Mouse (Mus musculus): Measurements from ENCODE around the gene Cep57l1. TPM values are rescaled to one million over a fixed set of nuclear protein-coding genes. Genes with fewer than 3 reads are reported as not detected.

The Cep57l1 gene
- polyA plus RNA-seq, 1 experiment = 42.6 TPM

DNA sequence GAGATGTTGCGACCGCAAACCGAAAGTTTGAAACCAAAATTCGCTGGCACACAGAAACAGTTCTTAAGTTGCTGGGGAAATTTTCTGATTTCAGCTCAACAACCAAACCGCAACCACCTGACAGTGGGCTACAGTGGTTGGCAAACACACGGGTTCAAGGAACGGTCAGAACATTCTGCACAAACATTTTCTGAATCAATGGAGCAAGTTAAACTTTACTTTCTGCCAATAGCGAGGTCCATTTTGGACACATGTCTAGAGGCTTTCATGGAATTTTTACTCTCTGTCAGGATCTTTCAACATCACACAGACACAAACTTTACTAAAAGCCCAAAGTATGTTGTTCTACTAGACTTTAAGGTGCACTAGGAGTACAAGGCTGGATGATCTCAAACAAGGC lies 6.2 kb downstream of the Cep57l1 start:
- no peak overlapping the region for H3K9ac ChIP-seq (ENCODE audit: low read depth, poor library complexity, severe bottlenecking)
- TF ChIP-seq CTCF (IDR thresholded peaks at IDR 0.05; ENCODE audit: low read depth, low read length) = no peak
- no peak for TF ChIP-seq POLR2A (IDR thresholded peaks at IDR 0.05; ENCODE audit: insufficient read depth, low read length)
- TF ChIP-seq EP300 (IDR thresholded peaks at IDR 0.05; ENCODE audit: insufficient read depth, low read depth, low read length) = no peak
- H3K27me3 ChIP-seq (ENCODE audit: control insufficient read depth, insufficient read depth, low read length, poor library complexity, severe bottlenecking) = no peaks in the 10 kb centered on the region
- H3K27ac ChIP-seq (ENCODE audit: insufficient read depth, low read length) = no peak overlapping the region
- H3K4me1 ChIP-seq (ENCODE audit: control insufficient read depth, insufficient read depth, low read length) = no peaks in the 10 kb centered on the region
- H3K4me3 ChIP-seq (ENCODE audit: low read depth, low read length) = no peak overlapping the region
- H3K9me3 ChIP-seq (replicated peaks; ENCODE audit: control insufficient read depth, insufficient read depth, low read length, poor library complexity, severe bottlenecking) = peaks cover 73% of the 10 kb centered on the region
- peaks cover 17% of the 10 kb centered on the region for H3K36me3 ChIP-seq (ENCODE audit: control insufficient read depth, insufficient read depth, low read length, poor library complexity, severe bottlenecking)

DNA sequence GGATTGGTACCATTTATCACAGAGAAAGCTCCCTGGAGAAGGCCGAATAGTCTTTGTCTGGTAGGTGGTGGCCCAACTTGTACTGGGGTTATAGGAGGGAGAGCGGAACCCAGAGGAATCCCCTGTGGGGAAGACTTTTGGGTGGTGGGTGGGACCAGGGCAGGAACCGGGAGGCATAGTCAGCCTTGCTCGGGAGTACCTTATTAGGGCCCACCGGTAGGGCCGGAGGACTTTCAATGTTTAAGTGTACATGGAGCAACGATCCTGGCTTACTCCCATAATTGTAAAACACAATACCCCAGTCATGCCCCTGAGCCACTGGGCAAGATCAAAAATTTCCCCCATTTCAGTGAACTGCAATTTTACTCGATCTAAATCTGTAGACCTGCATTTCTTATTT lies 12.4 kb downstream of the Cep57l1 start:
- Histone ChIP-seq H3K4me1 (ENCODE audit: control insufficient read depth, insufficient read depth, low read length) (no peaks in the 10 kb centered on the region), H3K9me3 (replicated peaks; ENCODE audit: control insufficient read depth, insufficient read depth, low read length, poor library complexity, severe bottlenecking) (peaks cover 81% of the 10 kb centered on the region), H3K9ac (ENCODE audit: low read depth, poor library complexity, severe bottlenecking) (no peak overlapping the region), H3K36me3 (ENCODE audit: control insufficient read depth, insufficient read depth, low read length, poor library complexity, severe bottlenecking) (peaks cover 15% of the 10 kb centered on the region), H3K4me3 (ENCODE audit: low read depth, low read length) (no peak overlapping the region), H3K27me3 (ENCODE audit: control insufficient read depth, insufficient read depth, low read length, poor library complexity, severe bottlenecking) (no peaks in the 10 kb centered on the region), H3K27ac (ENCODE audit: insufficient read depth, low read length) (no peak overlapping the region)
- TF ChIP-seq CTCF (IDR thresholded peaks at IDR 0.05; ENCODE audit: low read depth, low read length) (no peak), POLR2A (IDR thresholded peaks at IDR 0.05; ENCODE audit: insufficient read depth, low read length) (no peak), EP300 (IDR thresholded peaks at IDR 0.05; ENCODE audit: insufficient read depth, low read depth, low read length) (no peak)

DNA sequence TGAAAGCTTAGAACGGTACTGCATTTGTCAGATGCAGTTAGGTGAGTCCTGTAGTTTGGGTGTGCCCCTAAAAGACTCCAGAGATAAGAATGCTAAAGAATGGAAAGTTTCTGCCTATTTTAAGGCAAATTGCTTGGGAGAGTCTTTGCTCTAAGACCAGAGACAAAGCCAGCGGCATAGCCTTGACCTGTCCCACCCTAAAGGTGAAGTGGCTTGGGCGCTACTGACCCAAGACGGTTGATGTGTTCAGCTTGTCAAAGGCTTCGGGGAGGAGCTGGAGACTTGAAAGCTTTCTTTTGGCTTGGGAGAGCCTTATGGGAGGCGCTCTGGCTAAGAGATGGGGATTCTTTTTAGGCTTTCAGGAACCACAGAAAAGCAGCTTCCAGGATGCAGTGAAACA lies 17.3 kb downstream of the Cep57l1 start:
- TF ChIP-seq EP300 (IDR thresholded peaks at IDR 0.05; ENCODE audit: insufficient read depth, low read depth, low read length) (peak; percentile 83), CTCF (IDR thresholded peaks at IDR 0.05; ENCODE audit: low read depth, low read length) (no peak)
- Histone ChIP-seq H3K9me3 (replicated peaks; ENCODE audit: control insufficient read depth, insufficient read depth, low read length, poor library complexity, severe bottlenecking) (peaks cover 64% of the 10 kb centered on the region), H3K36me3 (ENCODE audit: control insufficient read depth, insufficient read depth, low read length, poor library complexity, severe bottlenecking) (no peaks in the 10 kb centered on the region; the same call in 1 of the 2 replicates), H3K9ac (ENCODE audit: low read depth, poor library complexity, severe bottlenecking) (no peak overlapping the region), H3K27ac (ENCODE audit: insufficient read depth, low read length) (peak overlapping the region; percentile 94), H3K4me3 (ENCODE audit: low read depth, low read length) (no peak overlapping the region), H3K27me3 (ENCODE audit: control insufficient read depth, insufficient read depth, low read length, poor library complexity, severe bottlenecking) (no peaks in the 10 kb centered on the region), H3K4me1 (ENCODE audit: control insufficient read depth, insufficient read depth, low read length) (no peaks in the 10 kb centered on the region)

DNA sequence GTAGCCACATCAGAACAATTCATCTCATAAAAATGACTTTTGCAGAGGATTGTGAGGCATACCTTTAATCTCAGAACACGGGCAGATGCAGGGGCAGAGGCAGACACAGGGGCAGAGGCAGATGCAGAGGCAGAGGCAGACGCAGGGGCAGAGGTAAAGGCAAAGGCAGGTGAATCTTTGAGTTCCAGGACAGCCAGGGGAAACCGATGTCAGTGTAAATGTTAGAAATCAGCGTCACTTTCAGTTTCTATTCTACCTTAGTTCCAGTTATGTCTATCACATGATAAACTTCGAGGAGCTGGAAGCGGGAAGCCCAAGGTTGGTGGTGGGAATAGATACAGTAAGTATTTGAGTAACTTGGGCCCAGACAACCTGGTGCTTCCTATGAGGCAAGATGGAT lies 42.4 kb downstream of the Cep57l1 start:
- no peaks in the 10 kb centered on the region for H3K36me3 ChIP-seq (ENCODE audit: control insufficient read depth, insufficient read depth, low read length, poor library complexity, severe bottlenecking)
- no peak overlapping the region for H3K9ac ChIP-seq (ENCODE audit: low read depth, poor library complexity, severe bottlenecking)
- no peak overlapping the region for H3K4me3 ChIP-seq (ENCODE audit: low read depth, low read length)
- H3K27ac ChIP-seq (ENCODE audit: insufficient read depth, low read length) = no peak overlapping the region
- no peaks in the 10 kb centered on the region for H3K27me3 ChIP-seq (ENCODE audit: control insufficient read depth, insufficient read depth, low read length, poor library complexity, severe bottlenecking)
- H3K9me3 ChIP-seq (replicated peaks; ENCODE audit: control insufficient read depth, insufficient read depth, low read length, poor library complexity, severe bottlenecking) = no peaks in the 10 kb centered on the region
- TF ChIP-seq EP300 (IDR thresholded peaks at IDR 0.05; ENCODE audit: insufficient read depth, low read depth, low read length) (no peak), POLR2A (IDR thresholded peaks at IDR 0.05; ENCODE audit: insufficient read depth, low read length) (no peak), CTCF (IDR thresholded peaks at IDR 0.05; ENCODE audit: low read depth, low read length) (no peak)
- H3K4me1 ChIP-seq (ENCODE audit: control insufficient read depth, insufficient read depth, low read length) = peaks cover 2% of the 10 kb centered on the region

DNA sequence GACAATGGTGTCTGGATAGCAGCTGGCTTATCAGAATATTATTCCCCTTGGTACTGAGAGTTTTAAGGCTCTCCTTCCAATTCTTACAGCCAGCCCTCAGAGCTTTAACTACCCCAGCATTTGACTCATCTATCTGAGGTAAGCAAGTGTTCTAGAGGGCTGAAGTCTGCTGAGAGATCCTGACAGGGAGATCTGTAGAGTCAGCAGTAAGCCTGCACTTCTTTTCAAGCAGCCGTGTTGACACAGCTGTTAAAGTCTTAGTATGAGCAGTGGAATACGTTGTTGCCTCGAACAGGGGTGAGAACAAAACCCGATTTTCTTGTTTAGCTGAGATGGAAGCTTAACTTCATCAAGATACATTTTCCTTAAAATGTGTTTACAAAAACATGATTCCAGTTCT lies 43.4 kb downstream of the Cep57l1 start:
- Histone ChIP-seq H3K4me1 (ENCODE audit: control insufficient read depth, insufficient read depth, low read length) (peaks cover 2% of the 10 kb centered on the region), H3K27ac (ENCODE audit: insufficient read depth, low read length) (no peak overlapping the region), H3K4me3 (ENCODE audit: low read depth, low read length) (no peak overlapping the region), H3K36me3 (ENCODE audit: control insufficient read depth, insufficient read depth, low read length, poor library complexity, severe bottlenecking) (no peaks in the 10 kb centered on the region), H3K27me3 (ENCODE audit: control insufficient read depth, insufficient read depth, low read length, poor library complexity, severe bottlenecking) (no peaks in the 10 kb centered on the region), H3K9ac (ENCODE audit: low read depth, poor library complexity, severe bottlenecking) (no peak overlapping the region), H3K9me3 (replicated peaks; ENCODE audit: control insufficient read depth, insufficient read depth, low read length, poor library complexity, severe bottlenecking) (no peaks in the 10 kb centered on the region)
- no peak for TF ChIP-seq POLR2A (IDR thresholded peaks at IDR 0.05; ENCODE audit: insufficient read depth, low read length)
- no peak for TF ChIP-seq EP300 (IDR thresholded peaks at IDR 0.05; ENCODE audit: insufficient read depth, low read depth, low read length)
- no peak for TF ChIP-seq CTCF (IDR thresholded peaks at IDR 0.05; ENCODE audit: low read depth, low read length)

DNA sequence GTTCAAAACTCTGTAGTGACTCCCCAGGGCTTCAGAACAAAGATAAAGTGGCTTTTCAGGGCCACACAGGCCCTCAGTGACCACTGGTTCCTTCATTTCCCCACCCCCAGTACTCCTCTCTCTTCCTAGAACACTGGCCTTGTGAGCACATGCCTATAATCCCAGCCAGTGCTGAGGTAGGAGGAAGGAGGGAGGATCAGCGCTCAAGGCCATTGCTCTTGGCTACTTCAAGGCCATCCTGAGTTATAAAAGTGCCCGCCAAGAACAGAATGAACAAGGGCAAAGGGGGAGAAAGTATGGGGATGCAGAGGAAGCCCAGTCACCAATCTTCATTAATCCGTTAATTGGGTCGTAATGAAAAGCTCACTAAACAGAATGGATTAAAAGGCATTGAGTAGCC lies 44.1 kb downstream of the Cep57l1 start:
- Histone ChIP-seq H3K9ac (ENCODE audit: low read depth, poor library complexity, severe bottlenecking) (no peak overlapping the region), H3K4me1 (ENCODE audit: control insufficient read depth, insufficient read depth, low read length) (peaks cover 5% of the 10 kb centered on the region), H3K4me3 (ENCODE audit: low read depth, low read length) (no peak overlapping the region), H3K9me3 (replicated peaks; ENCODE audit: control insufficient read depth, insufficient read depth, low read length, poor library complexity, severe bottlenecking) (no peaks in the 10 kb centered on the region), H3K27me3 (ENCODE audit: control insufficient read depth, insufficient read depth, low read length, poor library complexity, severe bottlenecking) (no peaks in the 10 kb centered on the region), H3K36me3 (ENCODE audit: control insufficient read depth, insufficient read depth, low read length, poor library complexity, severe bottlenecking) (no peaks in the 10 kb centered on the region), H3K27ac (ENCODE audit: insufficient read depth, low read length) (no peak overlapping the region)
- no peak for TF ChIP-seq CTCF (IDR thresholded peaks at IDR 0.05; ENCODE audit: low read depth, low read length)
- no peak for TF ChIP-seq POLR2A (IDR thresholded peaks at IDR 0.05; ENCODE audit: insufficient read depth, low read length)
- no peak for TF ChIP-seq EP300 (IDR thresholded peaks at IDR 0.05; ENCODE audit: insufficient read depth, low read depth, low read length)
